Mouse (Mus musculus) stomach, embryonic 14.5 days (tissue): ENCODE measurements around the gene Asb10. TPM values are rescaled to one million over a fixed set of nuclear protein-coding genes. Genes with fewer than 3 reads are reported as not detected.

ENCODE experiments used
- ATAC-seq: fragments of 200-750 bp; cut with Nextera tagmentation; 2 replicates; pipeline ENCODE4 v1.8.0; 2017; ENCODE audit warnings: low read depth, moderate TSS enrichment; ENCODE audit not compliant: insufficient number of reproducible peaks, insufficient read depth, low FRiP score
- H3K27ac ChIP-seq: fragments of 300-500 bp; sonication (generic); 2 replicates; pipeline ENCODE4 v1.5.1; 2014; ENCODE audit warnings: mild to moderate bottlenecking, low read length, moderate library complexity, mixed read lengths
- H3K27me3 ChIP-seq: fragments of 300-500 bp; sonication (generic); 2 replicates; pipeline ENCODE4 v1.6.1; 2014; ENCODE audit warnings: low read length, control low read depth, mixed read lengths; ENCODE audit not compliant: control insufficient read depth, insufficient read depth
- H3K36me3 ChIP-seq: fragments of 300-500 bp; sonication (generic); 2 replicates; pipeline ENCODE4 v1.6.1; 2014; ENCODE audit warnings: mild to moderate bottlenecking, control low read depth, low read length, moderate library complexity, mixed read lengths; ENCODE audit not compliant: control insufficient read depth, insufficient read depth
- H3K4me1 ChIP-seq: fragments of 300-500 bp; sonication (generic); 2 replicates; pipeline ENCODE4 v1.6.1; 2014; ENCODE audit warnings: low read length, control low read depth, mixed read lengths; ENCODE audit not compliant: control insufficient read depth, insufficient read depth
- H3K4me2 ChIP-seq: fragments of 300-500 bp; sonication (generic); replicated peaks from 2 replicates; pipeline ENCODE4 v1.6.1; 2014; ENCODE audit warnings: low read depth, low read length, control low read depth
- H3K4me3 ChIP-seq: fragments of 300-500 bp; sonication (generic); 2 replicates; pipeline ENCODE4 v1.5.1; 2014; ENCODE audit warnings: low read depth, low read length, control low read depth
- H3K9ac ChIP-seq: fragments of 300-500 bp; sonication (generic); replicated peaks from 2 replicates; pipeline ENCODE4 v1.6.1; 2014; ENCODE audit warnings: low read depth, mild to moderate bottlenecking, control low read depth, low read length, moderate library complexity, mixed read lengths
- H3K9me3 ChIP-seq: fragments of 300-500 bp; sonication (generic); 2 replicates; pipeline ENCODE4 v1.6.1; 2016; ENCODE audit warnings: low read depth, low read length, control low read depth; ENCODE audit not compliant: control insufficient read depth
- WGBS: fragments of 180-500 bp; shearing (Covaris S2); extraction: QIAGEN DNeasy Blood & Tissue Kit; methylation state at CpG from one replicate; pipeline ENCODE4 v1.1.7; 2014; 5-methylcytosine and 5-hydroxymethylcytosine counted together
- polyA plus RNA-seq: library from polyadenylated mRNA; unstranded; fragments of >200 nt; fragmentation: Nextera tagmentation; extraction: Ambion mirVana; gene quantifications from 2 replicates; pipeline ENCODE4 v1.2.1, GENCODE M21; 2014

Asb10 gene
- polyA plus RNA-seq = 0.22 and 0.34 TPM in 2 replicates

DNA sequence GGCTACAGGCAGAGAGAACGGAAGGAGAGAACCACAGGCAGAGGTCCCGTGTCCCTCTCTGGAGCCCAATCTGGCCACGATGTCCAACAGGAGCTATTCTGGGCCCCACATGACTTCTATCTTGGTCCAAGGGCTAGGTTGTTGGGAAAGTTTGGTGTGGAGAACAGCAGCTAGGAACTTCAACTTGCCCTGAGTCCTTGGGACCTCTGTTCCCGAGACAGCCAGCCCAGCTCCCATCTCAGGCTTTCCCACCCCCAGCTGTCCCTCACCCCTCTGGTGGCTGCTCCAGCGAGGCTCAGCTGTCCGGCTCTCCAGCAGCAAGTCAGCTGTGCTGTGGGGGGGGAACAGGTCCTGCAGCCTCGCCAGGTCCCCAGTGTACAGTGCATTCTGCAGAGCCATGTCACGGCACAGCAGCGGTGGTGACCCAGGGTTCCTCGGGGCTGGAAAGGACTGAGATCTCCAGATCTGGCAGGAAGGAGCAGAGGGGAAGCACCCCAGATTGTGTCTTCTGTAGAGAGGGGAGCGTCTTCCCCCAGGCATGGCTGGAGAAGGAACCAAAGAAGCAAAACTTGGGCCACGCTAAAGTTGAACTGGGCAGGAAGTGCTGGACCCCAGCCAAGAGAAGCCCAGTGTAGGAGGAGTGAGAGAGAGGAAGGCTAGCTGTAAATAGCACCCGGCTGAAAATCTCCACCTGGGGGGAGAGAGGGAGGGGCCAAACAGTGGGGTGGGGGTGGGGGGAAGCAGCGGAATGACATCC, at the start of gene Asb10:
Gene Asb10, minus strand, starts transcription at position 592 of the 757 bp plus-strand sequence.
- WGBS = 19% methylated on average over 14 of the region's 14 CpGs
- no peaks in the 10 kb centered on the region for H3K27me3 ChIP-seq
- H3K4me1 ChIP-seq = peaks cover 14% of the 10 kb centered on the region
- no peak within 1 kb of the TSS for H3K27ac ChIP-seq
- ATAC-seq = peak; percentile 68; the same call in 1 of the 2 replicates
- H3K9ac ChIP-seq = no peak within 1 kb of the TSS
- no peaks in the 10 kb centered on the region for H3K9me3 ChIP-seq
- no peak within 1 kb of the TSS for H3K4me3 ChIP-seq
- H3K4me2 ChIP-seq = peak within 1 kb of the TSS; percentile 38
- H3K36me3 ChIP-seq = no peaks in the 10 kb centered on the region

DNA sequence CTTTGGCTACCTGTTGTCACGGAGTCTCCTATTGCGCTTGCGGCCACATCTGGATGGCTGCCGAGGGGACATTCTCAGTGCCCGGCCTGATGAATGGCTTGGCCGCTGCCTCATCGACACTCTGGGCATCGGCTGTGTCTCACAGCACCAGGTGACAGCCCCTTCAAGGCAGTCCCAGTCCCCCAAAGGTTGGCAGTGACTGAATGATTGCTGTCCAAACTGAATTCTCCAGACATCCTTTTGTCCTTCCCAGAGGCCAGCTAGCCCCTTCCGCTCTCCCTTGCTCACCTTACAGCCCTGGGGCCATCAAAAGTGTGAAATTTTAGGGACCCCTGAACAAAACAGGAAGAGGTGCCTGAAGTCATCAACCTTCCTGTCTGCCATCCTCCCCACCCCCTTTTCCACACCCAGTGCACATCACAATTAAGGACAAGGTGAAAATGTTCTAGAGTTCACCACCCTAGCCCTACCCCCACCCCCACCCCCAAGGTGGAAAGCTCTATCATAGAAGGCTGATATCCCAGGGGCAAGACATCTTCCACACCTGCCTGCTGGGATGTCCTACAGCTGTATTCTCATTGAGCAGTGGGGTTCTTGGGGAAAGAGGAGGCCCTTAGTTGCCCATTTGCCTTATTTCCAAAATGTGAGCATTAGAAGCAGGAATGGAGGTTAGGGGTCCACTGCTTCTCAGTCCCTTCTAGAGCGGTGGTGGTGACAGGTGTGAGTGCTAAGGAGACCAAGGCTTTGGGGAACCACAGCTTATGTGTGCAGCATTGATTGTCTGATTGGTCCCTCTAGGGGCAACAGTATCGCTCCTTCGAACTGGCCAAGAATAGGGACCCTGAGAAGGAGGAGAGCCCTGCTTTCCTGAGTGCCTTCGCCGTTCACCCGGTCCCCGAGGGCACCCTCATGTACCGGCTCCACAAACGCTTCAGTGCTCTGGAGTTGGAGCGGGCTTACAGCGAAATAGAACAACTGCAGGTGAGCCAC, 49.0 kb upstream of the Asb10 start:
- Histone ChIP-seq H3K4me2 (no peak overlapping the region), H3K27ac (no peak overlapping the region), H3K4me1 (peaks cover 10% of the 10 kb centered on the region; the same call in 1 of the 2 replicates), H3K4me3 (no peak overlapping the region), H3K9ac (no peak overlapping the region), H3K27me3 (no peaks in the 10 kb centered on the region), H3K36me3 (peaks cover 52% of the 10 kb centered on the region), H3K9me3 (no peaks in the 10 kb centered on the region)
- 92% methylated on average over 20 of the region's 20 CpGs for WGBS
- ATAC-seq = no peak

DNA sequence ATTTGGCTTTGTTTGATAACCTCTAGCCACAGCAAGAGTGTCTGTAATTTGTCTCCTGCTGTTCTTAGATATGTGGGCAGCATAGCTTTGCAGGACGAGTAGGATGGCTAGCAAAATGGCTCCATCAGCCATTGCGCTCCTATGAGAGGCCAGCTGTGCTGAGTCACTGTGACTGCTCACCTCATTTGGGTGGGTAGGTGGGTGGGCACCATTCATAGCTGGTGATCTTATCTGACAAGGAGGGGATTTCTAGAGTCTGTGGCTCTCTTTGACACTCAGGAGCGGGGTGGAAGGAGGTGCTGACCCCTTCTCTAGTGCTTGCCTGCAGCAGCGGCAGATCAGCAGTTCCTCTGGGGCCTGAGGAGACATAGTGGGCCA, 46.4 kb upstream of the Asb10 start:
- H3K9me3 ChIP-seq = no peaks in the 10 kb centered on the region
- H3K36me3 ChIP-seq = peaks cover 27% of the 10 kb centered on the region
- WGBS = 25% methylated on average over 4 of the region's 4 CpGs
- H3K4me3 ChIP-seq = peak overlapping the region; percentile 72
- H3K27me3 ChIP-seq = no peaks in the 10 kb centered on the region
- ATAC-seq = no peak
- peaks cover 10% of the 10 kb centered on the region; the same call in 1 of the 2 replicates for H3K4me1 ChIP-seq
- H3K27ac ChIP-seq = 0 out of 2 replicates have a peak overlapping the region, but pooled peaks have one; percentile 4
- H3K9ac ChIP-seq = peak overlapping the region; percentile 55
- H3K4me2 ChIP-seq = peak overlapping the region; percentile 62

DNA sequence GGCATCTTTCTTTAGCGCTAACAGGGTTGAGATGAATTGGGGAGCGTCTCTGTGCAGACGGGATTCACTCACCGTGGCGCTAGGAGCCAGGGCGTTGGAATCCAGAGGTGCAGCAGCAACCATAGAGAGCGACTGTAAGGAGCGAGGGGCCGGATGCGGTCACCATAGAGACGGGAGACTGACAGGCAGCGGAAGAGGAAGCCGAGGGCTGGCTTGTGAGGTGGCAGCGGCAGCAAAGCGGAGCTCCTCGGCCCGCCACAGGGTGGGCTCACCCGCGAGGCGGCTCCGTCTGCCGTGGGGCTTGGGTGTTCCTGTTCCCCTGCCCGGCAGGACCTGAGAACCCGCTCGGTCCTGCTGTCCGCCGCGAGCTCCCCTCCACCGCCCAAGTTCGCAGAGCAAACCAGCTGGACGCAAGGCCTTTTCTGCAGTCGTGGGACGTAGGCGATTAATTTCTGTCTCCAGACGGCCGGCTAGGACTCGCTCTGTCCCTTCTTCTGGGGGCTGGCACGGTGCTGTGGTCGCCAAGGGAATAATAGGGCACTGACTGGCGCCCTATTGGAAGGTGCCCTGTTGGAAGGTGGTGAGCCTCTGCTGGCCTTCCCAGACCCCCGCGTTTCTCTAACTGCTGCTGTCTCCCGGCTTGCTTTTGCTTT, 45.9 kb upstream of the Asb10 start, which contains the start of gene Chpf2:
Gene Chpf2, plus strand, starts transcription at position 195 of the 653 bp plus-strand sequence.
- WGBS = under 1% methylated on average over 43 of the region's 43 CpGs
- H3K4me3 ChIP-seq = peak within 1 kb of the TSS; percentile 72
- H3K27me3 ChIP-seq = no peaks in the 10 kb centered on the region
- H3K9me3 ChIP-seq = no peaks in the 10 kb centered on the region
- peak within 1 kb of the TSS; percentile 62 for H3K4me2 ChIP-seq
- ATAC-seq = peak; percentile 89; the same call in 1 of the 2 replicates
- H3K4me1 ChIP-seq = peaks cover 10% of the 10 kb centered on the region; the same call in 1 of the 2 replicates
- 0 out of 2 replicates have a peak within 1 kb of the TSS, but pooled peaks have one; percentile 4 for H3K27ac ChIP-seq
- H3K36me3 ChIP-seq = peaks cover 22% of the 10 kb centered on the region
- peak within 1 kb of the TSS; percentile 55 for H3K9ac ChIP-seq

DNA sequence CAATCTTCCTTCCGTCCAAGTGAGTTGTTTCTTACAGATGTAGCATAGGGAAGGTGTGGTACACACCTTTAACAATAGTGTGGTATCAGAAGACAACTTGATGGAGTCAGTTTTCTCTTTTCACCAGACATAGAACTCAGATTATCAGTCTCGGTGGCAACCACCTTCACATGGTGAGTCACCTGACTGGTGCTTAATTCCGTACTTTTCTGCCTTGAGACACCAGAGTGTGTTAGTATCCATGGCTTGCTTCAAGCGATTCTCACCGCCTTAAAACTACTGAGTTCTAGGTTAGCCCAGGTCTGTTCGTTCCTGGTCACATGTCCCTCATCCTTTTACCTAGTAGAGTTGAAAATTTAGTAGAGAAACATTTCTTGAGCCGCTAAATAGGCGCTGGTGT, 45.3 kb upstream of the Asb10 start:
- ATAC-seq = peak; percentile 7; the same call in 1 of the 2 replicates
- Histone ChIP-seq H3K4me1 (peaks cover 10% of the 10 kb centered on the region; the same call in 1 of the 2 replicates), H3K4me2 (peak overlapping the region; percentile 62), H3K9me3 (no peaks in the 10 kb centered on the region), H3K9ac (peak overlapping the region; percentile 55; the same call in 1 of the 2 replicates), H3K27me3 (no peaks in the 10 kb centered on the region), H3K4me3 (peak overlapping the region; percentile 72), H3K36me3 (peaks cover 18% of the 10 kb centered on the region), H3K27ac (no peak overlapping the region)
- WGBS = 9% methylated on average over 8 of the region's 8 CpGs

DNA sequence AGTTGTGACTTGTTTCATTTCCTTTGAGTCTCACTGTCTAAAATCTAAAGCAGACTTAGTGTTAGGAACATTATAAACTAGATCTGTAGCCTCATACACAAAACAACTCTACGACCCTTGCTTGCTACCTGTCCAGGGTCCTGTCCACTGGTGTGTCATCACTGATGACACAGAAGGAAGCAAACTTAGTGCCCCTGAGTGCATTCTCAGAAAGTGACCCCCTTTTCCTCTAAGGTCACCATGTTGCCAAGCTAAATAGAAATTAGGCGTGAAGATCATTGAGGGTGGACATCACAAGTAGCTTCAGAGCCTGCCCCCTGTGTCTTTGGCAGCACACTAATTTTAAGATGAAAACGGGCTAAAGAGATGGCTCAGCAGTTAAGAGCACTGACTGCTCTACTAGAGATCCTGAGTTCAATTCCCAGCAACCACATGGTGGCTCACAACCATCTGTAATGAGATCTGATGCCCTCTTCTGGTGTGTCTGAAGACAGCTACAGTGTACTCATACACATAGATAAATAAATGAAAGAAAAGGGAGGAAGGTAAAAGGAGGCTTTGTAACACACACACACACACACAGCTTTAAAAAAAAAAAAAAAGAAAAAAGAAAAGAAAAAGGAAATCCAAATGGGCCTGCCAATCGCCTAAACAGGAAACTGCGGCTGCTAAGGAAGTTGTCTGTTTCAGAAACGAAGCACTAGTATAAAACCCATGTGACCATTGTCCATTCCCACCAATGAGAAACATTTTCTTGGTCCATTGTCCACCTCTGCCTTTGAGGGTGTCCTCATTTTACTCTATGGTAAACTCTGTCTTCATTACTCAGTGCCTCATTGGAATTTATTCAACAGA, 37.6 kb upstream of the Asb10 start:
- Histone ChIP-seq H3K4me1 (peaks cover 12% of the 10 kb centered on the region; the same call in 1 of the 2 replicates), H3K9ac (peak overlapping the region; percentile 41), H3K4me2 (peak overlapping the region; percentile 54), H3K9me3 (no peaks in the 10 kb centered on the region), H3K27ac (peak overlapping the region; percentile 73; the same call in 1 of the 2 replicates), H3K27me3 (no peaks in the 10 kb centered on the region), H3K36me3 (peaks cover 20% of the 10 kb centered on the region), H3K4me3 (peak overlapping the region; percentile 37)
- 65% methylated on average over 6 of the region's 6 CpGs for WGBS
- no peak for ATAC-seq

DNA sequence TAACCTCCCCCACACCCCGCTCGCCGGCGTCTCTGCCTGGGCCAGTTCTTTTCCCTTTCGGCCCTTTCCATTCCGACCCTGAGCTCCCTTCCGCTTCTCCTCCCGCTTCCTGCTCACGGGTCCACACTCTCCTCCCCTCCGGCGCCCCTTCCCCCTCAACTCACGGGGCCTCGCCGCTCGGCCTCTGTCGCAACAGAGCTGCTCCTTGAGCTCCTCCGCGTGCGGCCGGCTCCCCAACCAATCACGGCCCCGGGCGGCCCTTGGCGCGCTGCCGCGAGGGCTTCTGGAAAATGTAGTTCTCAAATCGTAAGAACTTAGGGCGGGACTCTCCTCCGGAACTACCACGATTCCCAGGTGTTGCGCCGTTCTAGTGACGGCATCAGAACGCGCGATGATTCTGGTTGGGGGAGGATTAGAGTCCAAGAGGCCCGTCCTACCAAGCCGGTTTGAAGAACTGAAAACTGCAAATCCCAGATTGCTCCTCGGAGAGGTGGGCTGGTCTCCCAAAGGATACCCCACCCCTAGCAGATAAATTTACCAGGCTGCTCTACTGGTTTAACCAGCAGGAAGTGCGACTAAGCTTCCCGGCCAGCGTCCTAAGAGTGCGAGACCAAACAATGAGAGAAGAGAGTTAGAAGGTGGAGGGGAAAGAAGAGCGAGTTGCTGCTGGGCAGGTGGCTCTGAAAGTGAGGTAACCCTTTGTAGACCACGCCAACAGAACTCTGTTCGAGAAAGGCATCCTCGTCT, 36.6 kb upstream of the Asb10 start, which contains the start of gene Abcf2:
Gene Abcf2, minus strand, starts transcription at position 285 of the 747 bp plus-strand sequence.
- Histone ChIP-seq H3K9me3 (no peaks in the 10 kb centered on the region), H3K4me1 (peaks cover 12% of the 10 kb centered on the region; the same call in 1 of the 2 replicates), H3K27ac (peak within 1 kb of the TSS; percentile 74), H3K4me2 (peak within 1 kb of the TSS; percentile 86), H3K27me3 (no peaks in the 10 kb centered on the region), H3K9ac (peak within 1 kb of the TSS; percentile 77), H3K36me3 (peaks cover 29% of the 10 kb centered on the region), H3K4me3 (peak within 1 kb of the TSS; percentile 78)
- WGBS = under 1% methylated on average over 48 of the region's 48 CpGs
- peak; percentile 98 for ATAC-seq
